ENCODE assay signal across 9 mouse cellular contexts in the genomic region with DNA sequence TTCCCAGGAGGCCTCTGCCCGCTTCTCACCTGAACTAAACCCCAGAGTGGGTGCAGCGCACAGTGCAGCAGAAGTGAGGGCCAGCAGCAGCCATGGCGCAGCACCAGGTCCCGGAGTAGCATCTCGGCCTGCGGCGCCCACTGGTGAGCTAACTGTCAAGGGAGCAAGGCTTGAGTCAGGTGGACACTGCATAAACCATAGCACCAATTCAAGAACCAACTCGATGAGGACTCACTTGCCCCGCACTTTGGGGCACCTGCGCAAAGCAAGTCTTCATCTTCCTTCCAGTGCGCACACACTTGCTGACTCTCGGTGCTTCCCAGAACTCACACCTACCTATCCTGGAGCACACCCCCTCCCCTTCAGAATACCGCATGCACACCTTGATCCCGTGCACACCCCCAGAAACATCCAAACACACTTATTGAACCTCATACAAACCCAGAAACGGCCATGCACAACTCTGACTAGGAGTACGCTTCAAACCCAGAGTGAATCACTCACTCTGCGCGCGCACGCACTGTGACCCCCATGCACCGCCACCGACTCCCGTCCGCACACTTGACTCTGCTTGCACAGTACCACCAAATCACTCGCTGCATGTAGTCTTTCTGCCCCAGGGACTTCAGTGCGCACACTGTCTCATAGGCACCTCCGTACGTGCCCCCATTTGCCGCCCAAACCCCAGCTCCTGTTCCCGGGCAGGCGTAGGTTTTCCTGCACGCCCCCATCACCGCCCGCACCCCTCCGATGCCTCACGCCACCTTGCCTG. TPM values are rescaled to one million over a fixed set of nuclear protein-coding genes. Genes with fewer than 3 reads are reported as not detected.
DNase-seq lines count a peak whose midpoint lies in the region; ATAC-seq and TF ChIP-seq lines count a peak whose summit lies in the region.
"Had no signal": no experiment of that assay in that cellular context is flagged by ENCODE, and none has a peak within 500 bp of the region (broad histone marks: within the 10 kb centered on the region; RNA-seq: fewer than 3 reads in every experiment).

No protein-coding gene starts in this region.

- ATAC-seq in kidney, embryonic 15.5 days (replicated peaks; ENCODE audit: low FRiP score): peak; percentile 37
- ATAC-seq in hindbrain, embryonic 15.5 days (ENCODE audit: low FRiP score, low read depth): peak; percentile 52
- ATAC-seq in midbrain, embryonic 14.5 days (ENCODE audit: low FRiP score, low TSS enrichment): peak; percentile 52; the same call in 1 of the 2 replicates

- peak overlapping the region; percentile 93 for H3K4me2 ChIP-seq in kidney, embryonic 15.5 days
- peak overlapping the region; percentile 96 for H3K4me2 ChIP-seq in hindbrain, embryonic 15.5 days
- peak overlapping the region; percentile 95 for H3K4me2 ChIP-seq in midbrain, embryonic 14.5 days (ENCODE audit: low read length)

- no peaks in the 10 kb centered on the region for H3K9me3 ChIP-seq in kidney, embryonic 15.5 days (replicated peaks)
- no peaks in the 10 kb centered on the region for H3K9me3 ChIP-seq in hindbrain, embryonic 15.5 days
- no peaks in the 10 kb centered on the region for H3K9me3 ChIP-seq in midbrain, embryonic 14.5 days (ENCODE audit: control insufficient read depth, low read length)
- H3K9me3 ChIP-seq: megakaryocyte, embryonic 14.5 days had no signal

- H3K9ac ChIP-seq in kidney, embryonic 15.5 days: peak overlapping the region; percentile 78
- H3K9ac ChIP-seq in hindbrain, embryonic 15.5 days: peak overlapping the region; percentile 58
- peak overlapping the region; percentile 75 for H3K9ac ChIP-seq in midbrain, embryonic 14.5 days (replicated peaks; ENCODE audit: low read length)

- peaks cover 24% of the 10 kb centered on the region for H3K4me1 ChIP-seq in kidney, embryonic 15.5 days
- H3K4me1 ChIP-seq in cortical plate, adult 2 months (ENCODE audit: control insufficient read depth, insufficient read depth, low read length): no peaks in the 10 kb centered on the region
- H3K4me1 ChIP-seq in hindbrain, embryonic 15.5 days (replicated peaks): peaks cover 16% of the 10 kb centered on the region
- H3K4me1 ChIP-seq in midbrain, embryonic 14.5 days (ENCODE audit: control insufficient read depth, insufficient read depth, low read length): peaks cover 12% of the 10 kb centered on the region; the same call in 1 of the 2 replicates
- H3K4me1 ChIP-seq: megakaryocyte, embryonic 14.5 days had no signal

- no peak for TF ChIP-seq CTCF in cortical plate, adult 2 months (IDR thresholded peaks at IDR 0.05; ENCODE audit: extremely low read depth, insufficient read depth, low read length)

- DNase-seq in kidney, adult 9 months: no peak
- DNase-seq in midbrain, embryonic 14.5 days: peak; percentile 66
- no peak for DNase-seq in urinary bladder, adult 18-20 months (ENCODE audit: low spot score in 2 of 2)
- DNase-seq in urinary bladder, postnatal 14 days (ENCODE audit: low spot score): no peak
- DNase-seq in thymus, postnatal 25 days: no peak

- no peak for TF ChIP-seq POLR2A in cortical plate, adult 2 months (IDR thresholded peaks at IDR 0.05; ENCODE audit: extremely low read depth, insufficient read depth, low read length)

- H3K27me3 ChIP-seq in kidney, embryonic 15.5 days: peaks cover 27% of the 10 kb centered on the region
- H3K27me3 ChIP-seq in hindbrain, embryonic 15.5 days: peaks cover 13% of the 10 kb centered on the region
- 0 out of 2 replicates have a peak, but pooled peaks cover 3% of the 10 kb centered on the region for H3K27me3 ChIP-seq in midbrain, embryonic 14.5 days (ENCODE audit: control insufficient read depth, insufficient read depth, low read length)

- H3K27ac ChIP-seq in kidney, embryonic 15.5 days: peak overlapping the region; percentile 89; the same call in 1 of the 2 replicates
- H3K27ac ChIP-seq in cortical plate, adult 2 months (ENCODE audit: insufficient read depth, low read length): no peak overlapping the region
- H3K27ac ChIP-seq in hindbrain, embryonic 15.5 days (replicated peaks): no peak overlapping the region
- no peak overlapping the region for H3K27ac ChIP-seq in midbrain, embryonic 14.5 days (replicated peaks; ENCODE audit: low read depth, low read length)

- 13% methylated on average over 36 of the region's 36 CpGs for WGBS in kidney, embryonic 15.5 days
- WGBS in hindbrain, embryonic 15.5 days: 10% methylated on average over 35 of the region's 36 CpGs
- 6% methylated on average over 36 of the region's 36 CpGs for WGBS in midbrain, embryonic 14.5 days

- H3K4me3 ChIP-seq in kidney, embryonic 15.5 days (replicated peaks): peak overlapping the region; percentile 72
- H3K4me3 ChIP-seq in cortical plate, adult 2 months (ENCODE audit: insufficient read depth, low read length): peak overlapping the region; percentile 37
- peak overlapping the region; percentile 72 for H3K4me3 ChIP-seq in hindbrain, embryonic 15.5 days
- H3K4me3 ChIP-seq in midbrain, embryonic 14.5 days (replicated peaks; ENCODE audit: low read depth, low read length): peak overlapping the region; percentile 71
- H3K4me3 ChIP-seq: megakaryocyte, embryonic 14.5 days had no signal

- no peaks in the 10 kb centered on the region for H3K36me3 ChIP-seq in kidney, embryonic 15.5 days
- H3K36me3 ChIP-seq in hindbrain, embryonic 15.5 days: no peaks in the 10 kb centered on the region
- no peaks in the 10 kb centered on the region for H3K36me3 ChIP-seq in midbrain, embryonic 14.5 days (ENCODE audit: control insufficient read depth, insufficient read depth, low read length)

RNA-seq across cellular contexts. Expression of gene Prima1, which starts 0.5 kb away (rescaled TPM):
- 0.62 and 1.2 TPM in 2 replicates for polyA plus RNA-seq in kidney, embryonic 15.5 days (2015; fragmentation: Nextera tagmentation; extraction: Ambion mirVana)
- 4.9 and 8.2 TPM in 2 replicates for polyA plus RNA-seq in cortical plate, adult 2 months (2012; rRNA removed)
- 1.4 and 3.3 TPM in 2 replicates for polyA plus RNA-seq in hindbrain, embryonic 15.5 days (2015; fragmentation: Nextera tagmentation; extraction: Ambion mirVana)
- polyA plus RNA-seq in midbrain, embryonic 14.5 days (2014; fragmentation: Nextera tagmentation; extraction: Ambion mirVana): 1.1 and 1.2 TPM in 2 replicates
